Mouse (Mus musculus) cortical plate, adult 2 months (tissue): ENCODE measurements around the gene Usp31.

Experiments
- CTCF ChIP-seq: fragments of 200-500 bp; IDR thresholded peaks from 2 replicates; pipeline ENCODE4 v1.5.1; 2011; ENCODE audit warnings: mild to moderate bottlenecking, control low read depth, low read length; ENCODE audit not compliant: insufficient read depth; ENCODE audit errors: extremely low read depth
- POLR2A ChIP-seq: fragments of 200-500 bp; IDR thresholded peaks from 2 replicates; pipeline ENCODE4 v1.6.1; 2011; ENCODE audit warnings: mild to moderate bottlenecking, low read length, control low read depth; ENCODE audit not compliant: insufficient read depth; ENCODE audit errors: extremely low read depth

DNA sequence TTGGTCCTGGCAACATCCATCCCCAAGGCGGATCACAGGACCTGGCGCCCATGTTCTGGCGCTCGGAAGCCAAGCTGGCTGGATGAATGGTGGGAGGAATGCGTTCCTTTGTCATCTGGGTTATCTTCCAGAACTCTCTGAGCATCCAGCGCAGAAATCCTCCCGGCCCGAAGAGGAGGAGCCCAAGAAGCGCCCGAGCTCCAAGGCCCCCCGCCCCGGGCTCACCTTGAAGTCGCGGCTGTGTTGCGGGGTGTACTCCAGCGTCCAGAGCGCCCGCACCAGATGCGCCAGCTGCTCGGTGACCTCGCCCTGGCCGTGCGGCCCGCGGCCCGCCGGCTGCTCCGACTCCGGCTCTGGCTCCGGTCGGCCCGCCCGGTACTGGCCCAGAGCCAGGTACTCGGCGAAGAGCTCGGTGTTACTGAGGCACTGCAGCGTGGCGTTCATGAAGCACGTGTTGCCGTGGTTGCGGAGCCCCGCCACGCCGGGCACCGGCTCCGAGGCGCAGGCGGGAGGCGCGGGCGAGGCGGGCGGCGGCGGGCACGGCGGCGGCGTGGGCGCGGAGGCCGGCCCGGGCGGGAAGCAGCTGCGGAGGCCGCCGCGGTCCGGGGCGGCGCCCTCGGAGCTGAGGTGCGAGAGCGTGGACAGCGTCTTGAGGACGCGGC, 511 bp downstream of the Usp31 start:
- TF ChIP-seq CTCF, result no peak
- TF ChIP-seq POLR2A, result no peak
